Mouse (Mus musculus) hindbrain, embryonic 14.5 days (tissue): ENCODE data around the gene Adgra3. TPM values are rescaled to one million over a fixed set of nuclear protein-coding genes. Genes with fewer than 3 reads are reported as not detected.

Experiments
- ATAC-seq: fragments of 200-750 bp; cut with Nextera tagmentation; 2 replicates; pipeline ENCODE4 v1.8.0; 2017; ENCODE audit warnings: moderate number of reproducible peaks, mild to moderate bottlenecking, moderate TSS enrichment, moderate library complexity; ENCODE audit not compliant: low FRiP score
- DNase-seq: peaks from one replicate; pipeline ENCODE4 v3.0.0-alpha.2; 2015; ENCODE audit warnings: low spot score
- H3K27ac ChIP-seq: fragments of 300-500 bp; sonication (generic); 2 replicates; pipeline ENCODE4 v1.5.1; 2014; ENCODE audit warnings: mild to moderate bottlenecking, moderate library complexity
- H3K27me3 ChIP-seq: fragments of 300-500 bp; sonication (generic); 2 replicates; pipeline ENCODE4 v1.6.1; 2014; ENCODE audit warnings: mild to moderate bottlenecking, low read length, mixed read lengths; ENCODE audit not compliant: control insufficient read depth, insufficient read depth
- H3K36me3 ChIP-seq: fragments of 300-500 bp; sonication (generic); replicated peaks from 2 replicates; pipeline ENCODE4 v1.6.1; 2014; ENCODE audit not compliant: control insufficient read depth, insufficient read depth
- H3K4me1 ChIP-seq: fragments of 300-500 bp; sonication (generic); replicated peaks from 2 replicates; pipeline ENCODE4 v1.6.1; 2014; ENCODE audit warnings: antibody characterized with exemption, low read length, mixed read lengths; ENCODE audit not compliant: control insufficient read depth, insufficient read depth
- H3K4me2 ChIP-seq: fragments of 300-500 bp; sonication (generic); replicated peaks from 2 replicates; pipeline ENCODE4 v1.6.1; 2014; ENCODE audit warnings: mild to moderate bottlenecking, moderate library complexity
- H3K4me3 ChIP-seq: fragments of 300-500 bp; sonication (generic); replicated peaks from 2 replicates; pipeline ENCODE4 v1.5.1; 2014; ENCODE audit warnings: mild to moderate bottlenecking, low read length
- H3K9ac ChIP-seq: fragments of 300-500 bp; sonication (generic); 2 replicates; pipeline ENCODE4 v1.6.1; 2014
- H3K9me3 ChIP-seq: fragments of 300-500 bp; sonication (generic); 2 replicates; pipeline ENCODE4 v1.6.1; 2016; ENCODE audit warnings: low read length; ENCODE audit not compliant: control insufficient read depth
- WGBS: fragments of 180-500 bp; shearing (Covaris S2); extraction: QIAGEN DNeasy Blood & Tissue Kit; methylation state at CpG from one replicate; pipeline ENCODE4 v1.1.7; 2014; 5-methylcytosine and 5-hydroxymethylcytosine counted together
- polyA plus RNA-seq: library from polyadenylated mRNA; unstranded; fragments of >200 nt; fragmentation: Nextera tagmentation; extraction: Ambion mirVana; gene quantifications from 2 replicates; pipeline ENCODE4 v1.2.1, GENCODE M21; 2014

The Adgra3 gene
- polyA plus RNA-seq, 1 experiment from 2014 or later = 22.0 TPM

- no peak for DNase-seq
These were observed 42.7 kb downstream of the Adgra3 start for GRCm38 (mm10) chr5:50015987-50016587.

DNA sequence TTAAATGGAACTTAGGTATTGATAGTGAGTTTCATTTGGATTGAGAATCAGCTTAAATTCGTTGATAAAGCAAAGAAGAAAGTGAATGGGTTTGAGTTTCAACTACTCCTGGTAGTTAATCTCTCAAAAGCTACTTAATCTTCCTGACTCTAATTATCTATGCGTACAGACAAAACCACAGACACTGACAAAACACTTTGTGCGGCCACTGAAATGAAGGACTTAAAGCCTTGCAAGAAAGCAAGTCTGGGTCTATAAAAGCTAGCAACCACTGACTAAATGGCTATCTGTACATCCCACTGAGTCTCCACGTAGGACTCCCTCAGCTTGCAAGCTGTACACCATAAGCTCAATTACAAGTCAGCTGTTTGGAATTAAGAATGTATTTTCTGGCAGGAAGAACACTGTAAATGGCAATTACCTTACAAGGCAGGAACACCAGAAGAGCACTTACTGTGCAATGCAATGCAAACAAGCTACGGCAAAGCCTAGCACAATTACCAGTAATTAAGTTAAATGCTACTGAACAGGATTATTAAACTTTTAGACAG, 43.6 kb downstream of the Adgra3 start:
- DNase-seq (no peak), ATAC-seq (peak; percentile 14; the same call in 1 of the 2 replicates)
- no peaks in the 10 kb centered on the region; the same call in 1 of the 2 replicates for H3K36me3 ChIP-seq
- no peaks in the 10 kb centered on the region for H3K27me3 ChIP-seq
- WGBS = 67% methylated on average over 5 of the region's 5 CpGs
- no peak overlapping the region for H3K27ac ChIP-seq
- no peak overlapping the region for H3K4me3 ChIP-seq
- H3K9me3 ChIP-seq = no peaks in the 10 kb centered on the region
- no peaks in the 10 kb centered on the region for H3K4me1 ChIP-seq
- H3K9ac ChIP-seq = no peak overlapping the region
- H3K4me2 ChIP-seq = no peak overlapping the region

More at GRCm38 (mm10) chr5:50015987-50016587, 42.7 kb downstream of the Adgra3 start:
- Histone ChIP-seq H3K4me2 (no peak overlapping the region), H3K4me3 (no peak overlapping the region), H3K9me3 (no peaks in the 10 kb centered on the region), H3K36me3 (no peaks in the 10 kb centered on the region), H3K27ac (no peak overlapping the region), H3K9ac (no peak overlapping the region), H3K4me1 (no peaks in the 10 kb centered on the region), H3K27me3 (no peaks in the 10 kb centered on the region)
- WGBS = 91% methylated on average over 5 of the region's 5 CpGs
- no peak for ATAC-seq

DNA sequence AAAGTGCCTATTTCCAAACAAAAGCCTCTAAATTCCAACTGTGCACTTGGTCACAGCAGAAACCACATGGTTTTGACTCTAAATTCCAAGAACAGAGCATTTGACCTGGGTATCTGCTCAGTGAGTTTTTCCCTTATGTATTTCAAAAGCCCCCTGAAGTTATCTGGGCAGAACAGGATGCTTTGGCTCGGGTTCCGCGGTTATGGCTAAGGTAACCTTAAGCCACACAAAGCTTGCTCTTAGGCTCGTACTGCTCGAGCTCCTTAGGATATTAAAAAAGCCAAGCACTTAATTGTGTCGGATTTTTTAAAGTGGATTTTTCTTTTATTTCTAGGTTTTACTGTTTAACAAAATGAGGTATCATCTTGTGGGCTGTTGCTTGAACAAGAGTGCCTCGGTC, 44.1 kb downstream of the Adgra3 start:
- ATAC-seq (no peak), DNase-seq (no peak)
- H3K36me3 ChIP-seq = no peaks in the 10 kb centered on the region; the same call in 1 of the 2 replicates
- H3K27ac ChIP-seq = no peak overlapping the region
- no peak overlapping the region for H3K9ac ChIP-seq
- no peaks in the 10 kb centered on the region for H3K27me3 ChIP-seq
- 69% methylated on average over 7 of the region's 7 CpGs for WGBS
- H3K4me1 ChIP-seq = no peaks in the 10 kb centered on the region
- no peaks in the 10 kb centered on the region for H3K9me3 ChIP-seq
- H3K4me2 ChIP-seq = no peak overlapping the region
- H3K4me3 ChIP-seq = no peak overlapping the region

- no peaks in the 10 kb centered on the region for H3K27me3 ChIP-seq
- no peaks in the 10 kb centered on the region; the same call in 1 of the 2 replicates for H3K36me3 ChIP-seq
- no peak overlapping the region for H3K9ac ChIP-seq
- WGBS = 89% methylated on average over 4 of the region's 4 CpGs
- ATAC-seq = no peak
- no peak for DNase-seq
- no peaks in the 10 kb centered on the region for H3K4me1 ChIP-seq
- no peak overlapping the region for H3K4me2 ChIP-seq
- no peak overlapping the region for H3K27ac ChIP-seq
- H3K4me3 ChIP-seq = no peak overlapping the region
- no peaks in the 10 kb centered on the region for H3K9me3 ChIP-seq
These were observed 44.8 kb downstream of the Adgra3 start for GRCm38 (mm10) chr5:50013965-50014364.

DNA sequence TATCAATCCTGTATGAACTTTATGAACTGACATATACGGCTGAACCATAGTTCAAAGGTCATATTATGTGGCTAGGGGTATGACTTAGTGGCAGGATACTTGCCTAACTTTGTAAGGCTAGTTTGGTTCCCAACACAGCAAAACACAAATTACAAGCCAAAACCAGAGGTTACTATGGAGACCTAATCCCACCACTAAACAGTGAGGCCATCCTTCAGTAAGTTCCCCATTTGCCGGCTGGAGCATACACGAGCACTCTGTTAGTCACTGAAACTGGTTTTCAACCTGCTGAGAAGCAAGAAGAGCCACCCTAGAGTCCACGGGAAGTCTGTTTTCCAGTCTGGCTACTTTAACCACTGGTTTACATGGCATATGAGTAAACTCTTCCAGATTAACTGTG, 50.0 kb downstream of the Adgra3 start:
- H3K27ac ChIP-seq = no peak overlapping the region
- H3K9ac ChIP-seq = no peak overlapping the region
- no peak overlapping the region for H3K4me2 ChIP-seq
- H3K27me3 ChIP-seq = no peaks in the 10 kb centered on the region
- no peaks in the 10 kb centered on the region for H3K4me1 ChIP-seq
- no peak for ATAC-seq
- DNase-seq = no peak
- 67% methylated on average over 4 of the region's 4 CpGs for WGBS
- H3K4me3 ChIP-seq = no peak overlapping the region
- H3K9me3 ChIP-seq = no peaks in the 10 kb centered on the region
- no peaks in the 10 kb centered on the region; the same call in none of the 2 replicates for H3K36me3 ChIP-seq

DNA sequence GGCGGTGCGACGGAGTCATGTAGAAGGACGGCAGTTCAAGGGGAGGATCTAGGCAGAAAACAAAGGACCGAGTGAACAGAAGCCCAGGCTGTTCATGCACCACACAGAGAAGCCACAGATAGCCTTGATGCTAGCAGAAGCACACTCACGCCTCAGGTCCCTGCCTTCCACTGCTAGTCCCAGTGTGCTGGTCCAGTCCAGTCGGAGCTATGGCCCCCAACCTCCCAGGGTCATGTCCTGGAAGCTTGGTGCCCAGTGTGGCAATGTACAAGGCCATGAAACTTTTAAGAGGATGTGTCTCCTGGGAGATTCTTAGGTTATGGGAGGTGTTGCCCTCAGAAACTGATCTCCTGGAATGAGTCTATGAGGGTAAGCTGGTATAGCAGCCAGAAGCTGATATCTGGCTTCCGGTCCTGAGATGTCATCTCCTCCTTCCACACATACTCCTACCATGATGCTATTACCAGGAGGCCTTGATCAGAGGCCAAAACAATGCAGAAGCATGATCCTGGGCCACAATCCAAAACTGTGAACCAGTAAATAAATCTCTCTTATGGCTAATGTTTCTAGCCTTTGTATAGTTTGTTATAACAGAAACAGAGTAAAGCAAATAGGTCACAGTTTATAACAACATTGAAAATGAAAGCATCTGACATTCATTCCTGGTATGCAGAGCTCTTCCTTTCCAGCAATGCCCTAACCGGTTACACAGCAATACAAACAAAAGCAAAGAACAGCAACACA, 51.7 kb downstream of the Adgra3 start:
- H3K27me3 ChIP-seq = no peaks in the 10 kb centered on the region
- ATAC-seq = no peak
- no peaks in the 10 kb centered on the region for H3K9me3 ChIP-seq
- H3K9ac ChIP-seq = no peak overlapping the region
- no peak overlapping the region for H3K27ac ChIP-seq
- H3K36me3 ChIP-seq = peaks cover 4% of the 10 kb centered on the region
- H3K4me2 ChIP-seq = no peak overlapping the region
- 85% methylated on average over 9 of the region's 9 CpGs for WGBS
- no peaks in the 10 kb centered on the region for H3K4me1 ChIP-seq
- H3K4me3 ChIP-seq = no peak overlapping the region
- no peak for DNase-seq

GRCm38 (mm10) chr5:50002269-50002668, 56.5 kb downstream of the Adgra3 start:
- no peak overlapping the region for H3K4me3 ChIP-seq
- 89% methylated on average over 6 of the region's 6 CpGs for WGBS
- H3K9ac ChIP-seq = no peak overlapping the region
- no peaks in the 10 kb centered on the region for H3K27me3 ChIP-seq
- ATAC-seq (no peak), DNase-seq (no peak)
- no peak overlapping the region for H3K4me2 ChIP-seq
- no peaks in the 10 kb centered on the region for H3K4me1 ChIP-seq
- no peak overlapping the region for H3K27ac ChIP-seq
- no peaks in the 10 kb centered on the region for H3K9me3 ChIP-seq
- H3K36me3 ChIP-seq = peaks cover 14% of the 10 kb centered on the region; the same call in 1 of the 2 replicates

DNA sequence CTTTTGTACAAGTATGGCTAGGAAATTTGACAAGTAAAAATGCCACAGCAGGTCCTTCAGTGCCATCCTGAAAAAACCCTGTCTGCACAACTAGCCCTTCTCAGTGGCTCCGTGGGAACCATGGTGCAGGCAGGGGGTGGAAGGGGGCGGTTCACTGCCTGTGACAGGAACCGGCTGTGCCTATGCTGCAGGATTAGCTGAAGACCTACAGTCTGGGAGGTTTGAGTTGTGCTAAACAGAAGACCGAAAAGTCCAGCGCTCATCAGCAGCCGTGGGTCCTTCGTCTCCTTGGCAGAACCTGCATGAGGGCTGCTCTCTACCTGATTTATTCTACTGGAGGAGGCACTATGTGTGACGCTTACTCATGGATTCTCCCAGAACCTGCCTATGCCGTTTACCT, 59.0 kb downstream of the Adgra3 start:
- Histone ChIP-seq H3K36me3 (peaks cover 18% of the 10 kb centered on the region; the same call in 1 of the 2 replicates), H3K27me3 (no peaks in the 10 kb centered on the region), H3K9ac (no peak overlapping the region), H3K4me1 (no peaks in the 10 kb centered on the region), H3K4me3 (no peak overlapping the region), H3K9me3 (no peaks in the 10 kb centered on the region), H3K27ac (no peak overlapping the region), H3K4me2 (no peak overlapping the region)
- WGBS = 74% methylated on average over 9 of the region's 9 CpGs
- no peak for ATAC-seq
- DNase-seq = no peak

- no peaks in the 10 kb centered on the region for H3K9me3 ChIP-seq
- no peaks in the 10 kb centered on the region for H3K27me3 ChIP-seq
- no peak overlapping the region for H3K4me2 ChIP-seq
- H3K4me1 ChIP-seq = no peaks in the 10 kb centered on the region
- H3K4me3 ChIP-seq = no peak overlapping the region
- DNase-seq (no peak), ATAC-seq (no peak)
- peaks cover 16% of the 10 kb centered on the region; the same call in 1 of the 2 replicates for H3K36me3 ChIP-seq
- WGBS = 75% methylated on average over 6 of the region's 6 CpGs
- no peak overlapping the region for H3K9ac ChIP-seq
- no peak overlapping the region for H3K27ac ChIP-seq
These were observed 61.8 kb downstream of the Adgra3 start for GRCm38 (mm10) chr5:49997019-49997418.
